Mouse (Mus musculus) frontal cortex, postnatal 36 days (tissue): ENCODE results near the gene Mettl8.

Experiments
- DNase-seq, 2 experiments: peaks; one replicate each; pipeline ENCODE4 v3.0.0; 2022; ENCODE audit warnings: low spot score in 2 of 2

The Mettl8 gene

GRCm38 (mm10) chr2:70932965-70933364 lies 122.4 kb downstream of the Mettl8 start:
- DNase-seq, result no peak

GRCm38 (mm10) chr2:70930631-70931288 lies 124.6 kb downstream of the Mettl8 start:
- DNase-seq, result no peak

GRCm38 (mm10) chr2:70929714-70930113 lies 125.7 kb downstream of the Mettl8 start:
- DNase-seq, result no peak

- DNase-seq, result no peak
Measured at GRCm38 (mm10) chr2:70924049-70924448, 131.3 kb downstream of the Mettl8 start.

- no peak for DNase-seq
Measured at GRCm38 (mm10) chr2:70922814-70923213, 132.6 kb downstream of the Mettl8 start.

- DNase-seq, result no peak
Measured at GRCm38 (mm10) chr2:70920937-70921596, 134.3 kb downstream of the Mettl8 start.

GRCm38 (mm10) chr2:70919913-70920522 lies 135.4 kb downstream of the Mettl8 start:
- DNase-seq, result no peak

GRCm38 (mm10) chr2:70918516-70918915 lies 136.9 kb downstream of the Mettl8 start:
- no peak for DNase-seq
